Mouse (Mus musculus) liver (tissue): ENCODE measurements around the gene Psma2.

Experiments
- DNase-seq: peaks from one replicate; pipeline ENCODE4 v3.0.0-alpha.2; 2020; ENCODE audit warnings: mixed read lengths

Gene Psma2

DNA sequence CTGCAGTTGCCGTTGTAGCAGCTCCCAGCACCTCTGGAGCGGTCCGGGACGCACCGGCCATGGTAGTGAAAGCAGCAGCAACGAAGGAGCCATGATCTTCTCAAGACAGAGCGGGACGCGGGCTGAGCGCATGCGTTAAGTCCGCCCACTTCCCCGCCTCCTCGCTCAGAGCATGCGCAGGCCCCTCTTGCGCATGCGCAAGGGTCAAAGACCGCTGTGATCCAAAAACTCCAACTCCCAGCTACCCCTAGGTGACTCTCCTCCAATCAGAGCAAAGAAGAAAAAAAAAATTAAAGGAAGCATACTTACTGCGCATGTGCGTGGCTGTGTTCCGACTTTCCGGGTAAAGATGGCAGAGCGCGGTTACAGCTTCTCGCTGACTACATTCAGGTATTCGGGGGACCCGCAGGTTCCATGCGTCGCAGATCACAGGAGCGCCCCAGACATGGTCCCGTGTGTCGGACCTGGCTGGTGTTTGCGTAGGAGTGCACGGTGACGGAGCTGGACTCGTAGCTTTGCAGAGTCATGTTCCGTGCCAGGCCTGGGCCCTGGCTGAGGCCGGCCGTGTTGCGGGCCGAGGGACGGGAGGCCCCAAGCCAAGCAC lies at the start of gene Psma2, which contains the start of gene Mrpl32:
Psma2 (plus strand) TSS at position 315 of the 604 bp plus-strand sequence.
Mrpl32 (minus strand) TSS at position 240 of the 604 bp plus-strand sequence.
- peak; percentile 97 for DNase-seq

DNA sequence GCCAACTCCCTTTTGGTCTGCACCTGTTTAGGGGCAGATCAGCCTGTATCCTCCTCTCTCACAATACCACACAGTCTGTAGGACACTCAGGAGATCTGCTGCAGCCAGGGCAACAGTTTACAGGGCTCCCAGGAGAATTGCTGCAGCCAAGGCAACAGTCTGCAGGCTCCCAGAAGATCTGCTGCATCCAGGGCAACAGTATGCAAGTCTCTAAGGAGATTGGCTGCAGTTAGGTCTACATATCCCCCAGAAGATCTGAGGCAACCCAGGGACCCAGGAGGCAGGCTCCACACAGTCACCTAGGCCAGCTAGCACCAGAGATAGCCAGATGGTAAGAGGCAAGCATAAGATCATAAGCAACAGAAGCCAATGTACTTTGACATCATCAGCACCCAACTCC lies 38.9 kb upstream of the Psma2 start:
- DNase-seq: no peak

DNA sequence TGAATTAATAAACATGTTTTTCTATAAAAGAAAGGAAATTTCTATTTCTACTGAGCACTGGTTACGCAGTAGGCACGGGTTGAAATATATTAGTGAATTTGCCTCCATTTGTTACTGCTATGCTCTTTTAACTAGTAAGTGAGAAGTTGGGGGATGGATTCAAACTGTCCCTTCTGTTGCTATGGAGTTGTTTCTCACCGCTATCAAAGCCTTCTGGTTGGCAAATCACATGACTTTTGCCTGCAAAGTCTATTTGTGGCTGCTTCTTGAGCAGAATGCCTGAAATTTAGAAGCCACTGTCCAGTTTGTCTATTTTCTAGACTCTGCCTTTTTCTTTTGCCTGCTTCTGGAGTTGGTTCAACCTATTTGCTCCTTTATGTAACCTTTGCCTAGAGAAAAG lies 32.6 kb upstream of the Psma2 start:
- DNase-seq: no peak

DNA sequence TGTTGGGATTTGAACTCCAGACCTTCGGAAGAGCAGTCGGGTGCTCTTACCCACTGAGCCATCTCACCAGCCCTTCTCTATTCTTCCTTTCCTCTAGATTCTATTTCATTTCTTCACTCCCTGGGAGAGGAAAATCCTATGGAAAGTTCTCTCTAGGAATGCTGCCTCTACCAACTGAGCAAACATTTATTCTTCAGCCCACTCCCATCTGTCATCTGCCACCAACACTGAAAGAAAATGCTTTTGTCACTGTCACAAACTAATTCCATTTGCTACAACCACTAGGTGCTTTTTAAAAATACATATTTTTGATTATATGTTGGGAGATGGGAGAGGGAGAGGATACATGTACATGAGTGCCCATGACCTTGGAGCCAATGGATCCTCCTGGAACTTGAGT lies 10.3 kb upstream of the Psma2 start:
- no peak for DNase-seq

DNA sequence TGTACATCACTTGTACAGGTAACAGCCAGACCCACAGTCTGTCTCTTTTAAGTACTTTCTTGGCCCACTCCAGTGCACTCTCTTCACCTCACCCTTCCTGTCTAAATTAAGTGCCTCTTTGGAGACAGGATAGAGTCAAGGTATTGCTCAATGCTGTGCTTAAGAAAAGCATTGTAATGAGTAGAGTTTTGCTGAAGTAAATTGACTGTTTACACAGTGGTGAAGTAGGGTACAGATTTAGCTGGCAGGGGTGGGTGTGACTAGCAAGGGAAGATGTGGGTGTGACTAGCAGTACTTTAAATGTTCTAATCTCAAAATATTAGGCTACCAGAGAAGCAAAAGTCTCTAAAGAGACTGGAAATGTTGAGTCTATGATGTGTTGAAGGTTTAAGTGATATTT lies 5.4 kb upstream of the Psma2 start:
- DNase-seq: no peak

DNA sequence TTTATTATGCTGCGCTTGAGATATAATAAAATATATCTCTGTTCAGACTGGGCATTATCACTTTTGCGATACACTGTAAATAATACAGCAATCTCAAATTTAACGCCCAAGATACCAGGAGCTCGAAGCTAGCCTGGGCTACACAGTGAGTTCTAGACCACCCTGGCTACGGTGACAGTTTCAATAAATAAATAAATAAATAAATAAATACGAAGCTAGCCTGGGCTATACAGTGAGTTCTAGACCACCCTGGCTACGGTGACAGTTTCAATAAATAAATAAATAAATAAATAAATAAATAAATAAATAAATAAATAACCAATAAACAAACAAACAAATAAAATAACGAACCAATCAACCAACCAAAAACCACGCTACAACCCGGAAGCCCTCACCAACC lies 577 bp upstream of the Psma2 start:
- DNase-seq: no peak

DNA sequence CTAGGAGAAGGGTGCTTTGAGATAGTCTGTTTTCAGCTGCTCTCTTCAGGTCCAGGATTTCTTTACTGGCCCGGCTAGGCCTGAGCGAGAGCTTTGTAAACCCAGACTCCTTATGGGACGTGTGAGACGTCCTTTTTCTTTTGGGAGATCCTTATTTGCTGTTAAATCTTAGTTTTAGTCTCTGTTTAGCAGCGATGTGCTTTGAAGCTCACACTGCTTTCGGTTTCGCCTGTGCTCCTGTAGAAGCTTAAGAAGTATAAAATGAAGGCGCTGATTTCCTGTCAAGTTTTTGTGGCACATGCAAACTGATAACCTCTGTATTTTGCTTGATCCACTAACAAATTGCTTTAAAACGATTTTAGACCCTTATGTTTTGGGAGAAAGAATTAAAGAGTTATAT lies 513 bp downstream of the Psma2 start:
- DNase-seq: no peak

DNA sequence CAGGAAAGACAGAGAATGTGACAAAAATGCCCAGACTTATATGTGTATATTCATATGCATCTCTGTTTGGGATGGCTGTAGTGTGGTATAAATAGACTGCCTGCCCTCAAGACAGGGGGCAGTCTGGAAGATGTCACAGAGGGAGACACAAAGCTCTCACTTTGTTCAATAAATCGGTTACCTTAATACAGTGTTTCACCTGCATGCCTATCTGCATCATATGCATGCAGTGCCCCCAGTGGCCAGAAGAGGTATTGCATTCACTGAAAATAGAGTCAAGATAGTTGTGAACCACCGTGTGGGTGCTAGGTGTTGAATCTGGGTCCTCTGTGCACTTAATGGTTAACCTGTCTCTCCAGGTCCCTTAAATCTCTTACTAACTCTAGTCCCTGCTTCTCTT lies 5.7 kb downstream of the Psma2 start:
- peak; percentile 75 for DNase-seq

DNA sequence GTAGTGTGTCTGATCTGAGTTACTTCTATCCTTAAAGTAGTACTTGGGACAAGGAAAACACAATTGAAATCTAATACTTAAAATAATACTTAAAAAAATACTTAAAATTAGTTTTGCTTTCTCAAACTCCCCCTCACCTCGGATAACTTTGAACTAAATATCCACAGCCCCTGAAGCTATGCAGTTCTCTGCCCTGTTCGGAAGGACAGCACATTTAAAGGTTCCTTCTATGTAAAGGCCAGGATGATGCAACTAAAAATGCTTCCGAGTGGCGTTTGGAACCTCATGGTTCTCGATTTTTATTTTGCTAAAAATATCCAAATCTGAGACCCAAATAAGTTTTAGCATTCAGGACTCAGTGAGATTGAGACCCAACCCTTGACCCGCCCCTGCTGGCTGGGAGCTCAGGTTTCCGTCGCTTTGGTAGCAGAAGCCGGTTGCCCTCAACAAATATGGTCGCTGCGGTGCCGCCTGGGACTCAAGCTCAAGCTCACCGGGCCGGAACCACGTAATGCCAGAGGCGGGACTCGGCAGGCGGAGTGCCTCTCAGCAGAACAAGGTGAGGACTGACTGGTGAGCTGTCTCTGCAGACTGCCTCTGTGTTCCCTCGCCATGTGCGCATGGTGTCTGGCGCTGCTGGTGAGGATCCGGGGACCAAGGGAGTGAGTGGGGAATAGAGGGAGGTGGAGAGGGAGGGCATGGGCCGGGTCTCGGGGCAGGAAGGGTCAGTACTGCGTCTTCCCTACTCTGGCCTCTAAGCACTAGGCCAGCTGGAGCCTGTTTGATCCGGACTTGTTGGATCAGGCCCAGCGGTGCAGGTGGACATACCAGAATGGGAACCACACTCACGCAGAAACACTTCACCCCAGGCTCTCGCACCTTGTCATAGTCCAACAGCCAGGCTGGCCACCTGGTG lies 16.9 kb downstream of the Psma2 start, which contains the start of gene AW209491:
AW209491 (plus strand) TSS at position 429 of the 916 bp plus-strand sequence.
- peak; percentile 91 for DNase-seq

DNA sequence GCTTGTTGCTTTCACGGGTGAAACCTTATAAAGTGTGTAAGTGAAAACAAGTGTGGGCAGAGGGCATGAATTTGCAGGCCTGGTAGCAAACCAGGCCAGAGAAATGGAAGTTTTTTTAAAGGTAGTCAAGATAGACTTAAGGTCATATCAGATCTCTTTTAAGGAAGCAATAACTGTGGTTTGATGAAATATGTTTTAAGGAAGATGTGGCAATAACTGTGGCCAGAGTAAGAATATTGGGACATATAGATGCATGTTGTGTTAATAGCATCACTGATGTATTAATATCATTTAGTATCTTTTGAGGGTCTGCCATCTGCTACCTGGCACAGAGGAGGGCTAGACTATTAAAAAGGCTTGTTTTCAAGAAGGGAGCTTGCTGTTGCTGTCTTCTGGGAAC lies 27.0 kb downstream of the Psma2 start:
- no peak for DNase-seq

DNA sequence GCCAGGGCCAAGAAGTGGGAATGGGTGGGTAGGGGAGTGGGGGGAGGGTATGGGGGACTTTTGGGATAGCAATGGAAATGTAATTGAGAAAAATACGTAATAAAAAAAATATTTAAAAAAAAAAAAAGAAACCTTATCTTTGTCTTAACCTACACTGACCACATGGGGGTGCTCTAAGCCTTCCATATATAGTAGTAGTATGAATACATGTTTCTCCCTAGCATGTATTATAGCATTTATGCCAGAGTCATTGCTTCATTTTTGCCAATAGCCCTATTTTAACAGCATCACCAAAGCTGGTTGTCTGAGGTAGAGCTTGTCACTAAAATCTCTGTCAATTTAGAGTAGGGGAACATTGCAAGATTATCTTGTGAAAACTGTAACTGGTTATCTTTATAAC lies 36.3 kb downstream of the Psma2 start:
- DNase-seq: no peak

DNA sequence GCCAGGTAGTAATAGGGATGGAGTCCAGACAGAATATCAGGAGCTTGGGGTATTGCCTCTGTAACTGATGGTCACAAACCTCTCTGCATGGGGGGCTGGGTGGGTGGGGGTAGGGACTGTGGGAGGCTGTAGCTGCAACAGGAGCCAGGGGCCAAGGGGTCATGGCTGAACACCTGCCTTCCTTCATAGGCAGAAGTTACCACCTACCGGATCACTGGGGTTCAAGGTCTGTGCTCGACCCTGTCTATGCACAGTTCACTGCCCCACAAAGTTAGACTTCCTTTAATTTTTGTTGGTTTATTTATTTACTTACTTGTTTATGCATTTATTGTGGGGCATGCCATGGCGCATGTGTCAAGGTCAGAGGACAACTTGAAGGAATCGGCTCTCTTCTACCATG lies 54.1 kb downstream of the Psma2 start:
- no peak for DNase-seq

DNA sequence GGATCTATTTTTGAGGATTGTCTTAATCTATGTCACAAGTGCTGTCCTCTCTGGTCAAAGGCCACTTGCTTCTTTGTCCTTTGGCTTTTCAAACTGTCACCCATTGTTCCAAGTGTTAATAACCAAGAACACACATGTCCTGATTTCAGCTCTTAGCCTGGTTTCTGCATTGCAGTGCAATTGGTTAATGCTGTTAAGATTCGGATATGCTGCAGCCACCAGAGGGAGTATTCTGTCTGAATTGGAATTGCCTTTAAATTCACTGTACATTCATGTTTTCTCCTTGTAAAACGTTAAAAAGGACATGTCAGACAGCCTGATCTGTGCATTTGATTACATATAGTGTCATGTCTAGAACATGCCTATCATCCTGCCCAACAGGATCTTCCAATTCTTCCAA lies 57.3 kb downstream of the Psma2 start:
- no peak for DNase-seq

DNA sequence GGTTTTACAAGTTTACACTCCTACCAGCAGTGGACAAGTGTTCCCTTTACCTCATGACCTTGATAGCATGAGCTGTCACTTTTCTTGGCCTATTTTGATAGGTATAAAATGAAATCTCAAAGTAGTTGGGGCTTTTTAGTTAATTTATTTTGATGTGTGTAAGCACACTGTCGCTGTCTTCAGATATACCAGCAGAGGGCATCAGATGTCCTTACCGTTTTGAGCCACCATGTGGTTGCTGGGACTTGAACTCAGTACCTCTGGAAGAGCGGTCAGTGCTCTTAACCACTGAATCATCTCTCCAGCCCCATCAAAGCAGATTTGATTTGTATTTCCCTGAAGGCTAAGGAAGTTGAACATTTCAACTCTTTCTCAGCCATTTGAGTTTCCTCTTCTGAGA lies 75.9 kb downstream of the Psma2 start:
- no peak for DNase-seq

DNA sequence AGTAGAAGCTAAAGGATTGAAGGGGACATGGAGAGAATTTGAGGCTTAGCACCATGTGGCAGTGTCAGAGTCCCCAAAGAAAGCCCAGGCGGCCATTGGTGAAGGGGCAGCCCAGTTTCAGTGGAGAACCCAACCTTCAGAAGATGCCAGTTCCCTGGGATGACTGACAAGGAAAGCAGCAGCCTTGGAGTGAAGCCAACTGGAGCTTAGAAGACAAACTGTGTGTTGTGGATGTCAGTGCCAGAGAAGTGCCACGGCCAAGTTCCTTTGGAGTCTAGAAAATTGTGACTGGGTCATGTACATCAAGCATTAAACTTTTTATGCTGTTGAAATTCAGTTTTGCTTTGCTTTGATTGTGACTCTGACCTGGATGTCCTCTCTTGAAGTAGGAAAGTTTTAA lies 103.8 kb downstream of the Psma2 start:
- no peak for DNase-seq

DNA sequence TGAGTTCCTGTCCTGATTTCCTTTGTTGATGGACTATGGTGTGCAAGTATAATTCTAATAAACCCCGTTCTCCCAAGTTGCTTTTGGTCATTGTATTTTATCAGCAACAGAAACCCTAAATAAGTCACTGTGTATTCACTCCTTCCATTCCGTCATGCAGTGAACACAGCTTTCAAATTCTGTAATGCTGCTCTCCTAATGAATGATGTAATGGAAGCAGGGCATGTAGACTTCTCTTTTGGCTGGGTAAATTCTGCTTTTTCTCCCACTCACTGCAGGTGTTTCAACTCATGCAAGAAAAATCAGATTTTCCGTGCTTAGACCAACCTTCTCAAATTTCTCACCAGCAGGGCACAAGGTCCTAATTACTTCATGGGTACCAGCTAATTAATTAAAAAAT lies 104.7 kb downstream of the Psma2 start:
- no peak for DNase-seq
